Mouse (Mus musculus): ENCODE measurements around the gene 4930402H24Rik.
A peak's percentile ranks its signal among the peaks of the same experiment; 100 is the strongest.

The 4930402H24Rik gene

DNA sequence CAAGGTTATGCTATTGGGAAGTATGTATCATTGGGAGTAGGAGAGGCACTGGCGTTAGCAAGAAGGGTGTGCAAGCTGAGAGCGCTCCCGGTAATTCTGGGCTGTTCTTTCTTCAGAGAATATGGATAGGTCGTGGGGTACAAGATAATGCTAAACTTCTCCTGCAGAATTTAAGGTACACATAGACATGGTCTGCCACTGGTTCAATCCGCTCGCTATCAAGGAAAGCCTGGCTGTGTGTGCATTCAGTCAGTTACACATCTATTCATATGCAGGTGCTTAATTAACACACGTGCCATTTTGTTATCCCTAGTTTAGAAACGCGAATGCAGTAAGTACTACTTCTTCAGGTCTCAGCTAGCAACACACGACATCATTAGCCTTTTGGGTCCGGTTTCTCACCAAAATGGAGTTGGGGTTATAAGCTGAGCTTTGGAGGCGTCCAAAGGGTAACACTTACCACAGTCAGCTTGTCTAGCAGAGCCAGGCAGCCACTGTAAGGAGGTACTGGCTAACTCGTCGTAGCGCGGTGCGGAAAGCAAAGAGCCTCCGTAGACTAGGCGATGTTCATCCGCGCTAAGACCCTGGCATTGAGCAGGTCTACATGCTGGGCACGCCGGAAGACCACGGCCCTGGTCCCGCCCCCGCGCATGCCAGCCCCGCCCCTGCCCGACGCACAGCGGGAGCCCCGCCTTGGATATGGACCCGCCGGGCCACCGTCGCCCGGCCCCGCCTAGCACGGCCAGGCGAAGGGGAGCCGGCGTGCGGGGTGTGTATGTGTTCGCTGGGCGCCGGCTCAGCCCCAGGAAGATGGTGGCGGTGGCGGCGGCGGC, at the start of gene 4930402H24Rik, which contains the start of gene Atrn:
4930402H24Rik (minus strand) TSS at position 656 of the 833 bp plus-strand sequence.
Atrn (plus strand) TSS at position 745 of the 833 bp plus-strand sequence.
- peak; percentile 93 for DNase-seq (ENCODE audit: low spot score)

DNA sequence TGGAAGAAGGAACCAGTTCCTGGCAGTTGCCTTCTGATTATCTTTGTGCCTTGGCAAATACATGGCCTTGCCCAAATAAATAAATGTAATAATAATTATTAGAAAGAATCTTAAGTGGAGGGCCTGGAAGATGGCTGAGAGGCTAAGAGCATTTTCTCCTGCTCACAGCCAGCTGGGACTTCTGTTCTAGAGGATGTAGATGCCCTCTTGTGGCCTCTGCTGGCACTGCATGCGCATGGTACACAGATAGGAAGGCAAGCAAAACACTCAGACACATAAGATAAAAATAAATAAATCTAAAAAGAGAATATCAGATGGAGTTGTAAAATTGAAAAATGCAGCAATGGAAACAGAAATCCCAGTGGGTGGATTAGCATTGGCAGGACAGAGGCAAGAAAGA, 44.3 kb upstream of the 4930402H24Rik start:
- peak; percentile 91 for DNase-seq (ENCODE audit: low spot score)

DNA sequence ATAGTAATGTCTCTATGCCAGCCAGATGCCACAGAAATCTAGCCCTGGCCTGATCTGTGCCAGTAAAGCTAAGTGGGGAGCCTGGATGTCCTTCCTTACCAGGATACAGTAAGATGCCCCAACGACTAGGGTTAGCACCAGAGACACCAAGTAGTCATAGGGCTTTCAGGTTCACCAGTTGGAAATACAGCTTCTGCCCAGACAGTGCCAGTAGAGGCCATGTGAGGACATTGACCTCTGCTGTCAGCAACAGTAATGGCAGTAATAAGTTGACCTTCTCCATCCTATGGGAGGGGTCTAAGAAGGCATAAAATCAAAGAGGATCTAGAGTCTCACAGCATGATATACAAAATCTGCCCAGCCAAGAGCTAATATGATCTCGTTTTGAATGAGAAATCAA, 43.6 kb upstream of the 4930402H24Rik start:
- DNase-seq (ENCODE audit: low spot score): no peak

DNA sequence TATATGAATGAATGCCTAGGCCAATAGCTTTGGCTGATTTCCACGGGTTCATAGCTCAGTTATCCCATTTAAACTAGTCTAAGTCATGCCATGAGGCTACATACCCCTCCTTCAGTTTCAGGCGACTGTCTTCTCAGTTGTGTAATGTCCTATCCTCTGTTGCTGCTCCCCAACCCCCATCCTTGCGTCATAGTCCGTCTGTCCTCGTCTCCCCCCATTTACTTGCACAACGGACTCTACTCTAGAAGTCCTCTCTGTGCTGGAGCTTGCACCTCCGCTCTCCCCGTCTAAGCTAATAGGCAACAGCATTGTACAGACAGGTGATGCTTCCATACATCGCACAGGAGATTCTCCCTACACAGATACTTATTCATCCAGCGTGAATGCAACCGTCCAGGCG, 26.7 kb upstream of the 4930402H24Rik start:
- DNase-seq (ENCODE audit: low spot score): no peak

DNA sequence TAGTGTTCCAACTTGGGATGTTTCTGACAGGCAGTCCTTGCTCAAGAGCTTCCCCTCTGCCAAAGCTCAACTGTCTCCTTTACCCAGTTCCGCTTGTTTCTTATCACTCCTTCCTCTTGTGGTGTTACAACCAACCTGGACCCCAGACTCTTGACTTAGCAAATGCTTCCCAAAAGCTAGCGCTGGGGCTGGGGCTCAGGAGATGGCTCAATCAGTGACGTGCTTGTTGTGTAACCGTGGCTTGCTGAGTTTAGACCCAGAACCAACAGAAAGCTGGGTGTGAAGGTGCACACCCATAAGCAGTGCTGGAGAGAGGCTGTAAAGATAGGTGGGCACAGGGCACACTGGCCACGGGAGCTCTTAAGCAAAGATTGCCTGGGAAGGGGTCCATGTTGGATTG, 23.8 kb upstream of the 4930402H24Rik start:
- no peak for DNase-seq (ENCODE audit: low spot score)

DNA sequence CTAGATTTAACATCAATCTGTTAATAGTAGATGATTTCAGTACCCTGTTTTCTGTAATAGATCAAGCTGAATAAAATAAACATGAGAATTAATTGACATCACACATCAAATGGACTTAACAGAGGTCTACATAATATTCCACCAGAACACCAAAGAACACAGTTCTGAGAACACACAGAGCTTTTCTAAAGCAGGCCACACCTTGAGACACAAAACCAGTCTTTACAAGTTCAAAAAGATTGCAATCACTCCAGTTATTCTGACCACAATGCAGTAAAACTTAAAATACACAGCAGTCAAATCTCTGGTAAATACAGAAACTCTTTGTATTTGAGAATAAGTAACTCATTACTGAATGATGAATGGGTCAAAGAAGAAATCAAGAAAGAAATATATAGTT, 22.3 kb upstream of the 4930402H24Rik start:
- DNase-seq (ENCODE audit: low spot score): no peak

DNA sequence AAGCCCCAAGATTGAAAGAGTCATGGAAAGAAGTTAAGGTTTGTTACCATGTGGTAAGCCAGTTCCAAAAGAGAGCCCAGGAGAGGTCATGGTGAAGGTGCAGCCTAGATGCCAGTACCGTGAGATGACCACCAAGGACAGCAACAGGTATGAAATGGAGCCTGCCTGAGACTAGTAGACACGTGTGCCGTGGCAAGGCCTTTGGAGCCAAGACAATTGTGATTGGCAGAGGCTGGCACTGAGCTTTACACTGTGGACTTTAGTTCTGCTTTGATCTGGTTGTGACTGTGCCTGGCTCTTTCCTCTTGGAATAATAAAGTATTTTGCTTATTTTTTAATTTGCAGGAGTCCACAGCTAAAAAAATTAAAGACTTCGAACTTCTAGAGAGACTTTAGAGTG, 21.8 kb upstream of the 4930402H24Rik start:
- DNase-seq (ENCODE audit: low spot score): no peak

DNA sequence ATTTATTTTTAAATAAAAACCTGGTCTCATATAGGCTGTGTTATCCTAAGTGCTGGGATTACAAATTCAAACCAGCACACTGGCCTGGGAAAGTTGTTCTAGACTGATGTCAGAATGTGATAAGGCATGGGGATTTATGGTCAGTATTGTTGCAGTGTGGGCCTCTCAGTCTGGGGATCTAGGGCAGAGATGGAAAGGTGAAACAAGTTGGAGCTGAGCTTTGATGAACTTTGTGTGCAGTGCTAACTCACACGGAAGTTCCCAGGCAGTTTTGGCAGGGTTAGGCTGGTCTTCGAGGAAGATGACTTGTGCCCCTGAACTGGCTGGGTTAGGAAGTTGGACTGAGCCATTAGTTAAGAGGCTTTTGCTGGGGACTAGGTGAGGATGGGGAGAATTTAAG, 18.7 kb upstream of the 4930402H24Rik start:
- peak; percentile 50 for DNase-seq (ENCODE audit: low spot score)

DNA sequence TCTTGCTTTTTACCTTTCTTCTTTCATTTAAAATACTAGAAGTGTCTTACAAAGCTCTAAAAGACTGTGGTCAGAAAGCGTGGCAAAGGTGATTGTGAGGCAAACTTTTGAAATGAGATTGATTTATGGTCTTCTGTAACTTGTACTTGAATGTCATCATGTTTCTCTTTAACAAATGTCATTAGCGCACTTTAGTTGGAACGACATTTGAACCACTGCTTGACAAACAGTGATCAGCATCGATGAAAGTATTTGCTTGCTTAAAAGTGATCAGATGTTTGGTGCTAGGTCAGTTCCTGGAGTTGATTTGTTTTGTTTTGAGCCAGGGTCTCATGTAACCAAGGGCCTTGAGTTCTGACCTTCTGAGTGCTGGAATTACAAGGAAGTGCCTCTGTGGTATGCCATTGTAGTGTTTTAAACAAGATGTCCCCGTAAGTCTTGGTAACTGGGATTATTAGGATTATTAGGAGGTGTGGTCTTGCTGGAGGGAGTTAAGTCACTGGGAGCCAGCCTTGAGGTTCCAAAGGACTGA, 12.9 kb upstream of the 4930402H24Rik start:
- DNase-seq (ENCODE audit: low spot score): no peak

DNA sequence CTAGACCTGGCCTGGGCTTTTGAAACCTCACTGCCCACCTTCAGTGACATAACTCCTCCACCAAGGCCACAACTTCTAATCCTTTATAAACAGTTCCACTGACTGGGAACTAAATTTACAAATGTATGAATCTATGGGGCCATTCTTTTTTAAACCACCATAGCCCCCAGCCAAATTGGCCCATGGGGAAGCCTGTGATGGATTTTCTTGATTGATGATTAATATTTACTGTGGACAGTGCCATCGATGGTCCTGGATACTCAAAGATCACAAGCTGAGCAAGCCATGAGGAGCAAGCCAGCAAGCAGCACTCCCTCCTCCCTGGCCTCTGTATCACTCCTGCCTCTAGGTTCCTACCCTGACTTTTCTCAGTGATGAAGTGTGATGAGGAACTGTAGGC, 11.5 kb upstream of the 4930402H24Rik start:
- no peak for DNase-seq (ENCODE audit: low spot score)

DNA sequence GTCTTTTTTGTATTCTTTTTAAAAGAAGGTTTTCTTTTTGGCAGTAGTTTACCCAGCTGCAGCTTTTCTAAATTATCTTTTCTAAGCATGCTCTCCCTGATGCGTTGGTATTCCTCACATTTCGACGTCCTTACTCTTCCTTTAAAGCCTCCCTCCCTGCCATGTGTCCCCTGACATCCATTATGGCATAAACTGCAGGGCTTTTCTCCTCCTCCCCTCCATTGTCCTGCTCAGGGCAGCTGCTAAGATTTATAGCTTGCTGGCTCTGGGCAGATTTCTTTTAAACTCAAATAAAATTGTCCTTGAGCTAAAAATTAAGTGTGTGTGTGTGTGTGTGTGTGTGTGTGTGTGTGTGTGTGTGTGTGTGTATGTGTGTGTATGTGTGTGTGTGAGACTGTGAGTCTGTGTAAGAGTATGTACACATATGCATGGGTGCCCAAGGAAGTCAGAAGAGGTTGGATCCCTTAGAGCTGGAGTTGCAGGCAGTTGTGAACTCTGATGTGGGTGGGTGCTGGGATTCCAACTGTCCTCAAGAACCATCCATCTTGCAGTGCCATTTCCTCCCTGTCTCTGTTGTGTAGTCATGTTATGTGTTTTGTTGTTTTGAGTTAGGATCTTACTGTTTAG, 10.4 kb upstream of the 4930402H24Rik start:
- DNase-seq (ENCODE audit: low spot score): no peak

DNA sequence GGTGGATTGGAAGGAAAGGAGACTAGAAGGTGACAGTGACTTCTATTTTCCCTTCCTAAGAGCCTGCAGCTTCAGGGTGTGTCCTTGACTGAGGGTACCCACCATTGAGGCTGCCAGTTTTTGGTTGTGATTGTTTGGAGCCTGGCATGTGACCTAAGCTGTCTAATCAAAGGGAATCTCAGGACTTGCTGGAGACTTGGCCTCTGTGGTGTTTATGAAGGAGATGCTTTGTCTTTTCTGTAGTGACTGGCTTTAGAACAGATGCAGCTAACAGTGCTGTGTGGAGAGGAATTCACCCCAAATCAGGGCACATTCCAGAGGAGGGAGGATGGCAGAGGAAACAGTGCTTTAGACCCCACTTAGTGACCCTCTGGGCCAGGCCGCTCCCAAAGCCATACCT, 8.7 kb upstream of the 4930402H24Rik start:
- no peak for DNase-seq (ENCODE audit: low spot score)

DNA sequence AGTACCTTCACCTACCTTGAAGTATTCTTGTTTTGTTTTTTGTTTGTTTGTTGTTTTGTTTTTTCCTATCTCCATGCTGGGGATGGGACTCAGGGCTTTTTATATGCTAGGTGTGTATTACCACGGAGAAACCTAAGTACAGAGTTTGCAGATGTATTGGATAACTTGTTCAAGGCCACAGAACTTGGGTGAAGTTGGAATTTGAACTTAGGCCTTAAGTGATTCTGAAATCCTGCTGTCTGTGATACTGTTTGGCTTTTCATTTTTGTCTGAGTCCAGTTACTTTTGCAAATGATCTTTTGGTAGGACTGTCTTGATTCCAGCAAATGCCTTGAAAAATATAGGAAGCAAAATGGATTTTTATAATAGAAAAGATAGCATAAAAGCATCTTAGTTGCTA, 5.5 kb upstream of the 4930402H24Rik start:
- DNase-seq (ENCODE audit: low spot score): no peak

DNA sequence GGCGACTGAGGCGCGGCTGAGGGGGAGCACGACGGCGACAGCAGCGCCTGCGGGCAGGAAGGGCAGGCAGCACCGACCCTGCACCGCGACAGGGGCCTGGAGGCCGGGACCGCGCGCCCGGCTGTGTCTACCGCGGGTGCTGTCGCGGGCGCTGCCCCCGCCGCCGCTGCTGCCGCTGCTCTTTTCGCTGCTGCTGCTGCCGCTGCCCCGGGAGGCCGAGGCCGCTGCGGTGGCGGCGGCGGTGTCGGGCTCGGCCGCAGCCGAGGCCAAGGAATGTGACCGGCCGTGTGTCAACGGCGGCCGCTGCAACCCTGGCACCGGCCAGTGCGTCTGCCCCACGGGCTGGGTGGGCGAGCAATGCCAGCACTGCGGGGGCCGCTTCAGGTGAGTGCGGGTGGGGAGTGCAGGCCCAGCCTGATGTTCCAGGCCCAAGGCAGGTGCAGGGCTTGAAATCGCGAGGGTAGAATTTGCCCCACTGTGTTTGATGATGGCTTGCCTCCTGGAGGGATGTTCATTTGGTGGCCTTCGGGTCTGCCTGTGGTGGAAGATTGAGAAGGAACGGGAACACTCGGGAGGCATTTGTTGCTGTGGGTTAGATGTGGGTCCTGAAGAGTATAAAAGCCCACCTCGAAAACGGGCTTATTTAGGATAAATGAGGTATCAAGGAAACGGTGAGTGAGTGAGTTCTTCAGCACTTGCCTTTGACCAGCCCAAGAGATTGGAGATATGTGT, 544 bp upstream of the 4930402H24Rik start:
- no peak for DNase-seq (ENCODE audit: low spot score)

DNA sequence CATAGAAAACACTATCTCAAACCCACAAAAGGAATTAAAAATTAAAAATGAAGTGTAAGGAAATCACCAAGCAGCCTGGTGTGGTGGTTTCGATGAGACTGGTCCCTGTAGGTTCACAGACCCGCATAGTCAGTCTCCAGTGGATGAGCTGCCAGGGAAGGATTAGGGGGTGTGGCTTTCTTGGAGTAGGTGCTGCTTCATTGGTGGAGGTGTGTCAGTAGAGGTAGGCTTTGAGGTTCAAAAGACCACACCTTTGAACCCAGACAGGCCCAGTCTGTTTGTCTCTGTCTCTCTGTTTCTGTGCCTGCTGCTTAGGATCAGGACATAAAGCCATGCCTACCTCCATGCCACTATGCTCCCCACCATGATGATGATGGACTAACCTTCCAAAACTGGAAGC, 7.4 kb downstream of the 4930402H24Rik start:
- no peak for DNase-seq (ENCODE audit: low spot score)

DNA sequence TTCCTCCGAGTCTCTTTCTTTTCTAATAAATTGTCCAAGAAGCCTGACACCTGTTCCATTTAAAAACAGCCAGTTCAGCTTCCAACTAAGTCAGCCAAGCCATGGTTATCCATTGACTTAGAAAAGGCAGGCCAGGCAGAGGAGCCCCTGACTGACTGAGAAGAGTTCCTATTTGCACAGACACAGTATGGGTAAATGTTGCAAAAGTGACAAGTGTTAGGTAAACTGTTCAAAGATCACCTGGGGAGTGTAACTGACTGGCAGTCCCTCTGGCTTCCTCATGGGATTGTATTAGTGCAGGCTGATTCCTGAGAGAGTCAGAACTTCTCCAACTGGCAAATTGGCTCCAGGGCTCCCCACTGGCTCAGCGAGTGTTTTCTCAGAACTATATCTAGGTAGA, 8.3 kb downstream of the 4930402H24Rik start:
- DNase-seq (ENCODE audit: low spot score): no peak

DNA sequence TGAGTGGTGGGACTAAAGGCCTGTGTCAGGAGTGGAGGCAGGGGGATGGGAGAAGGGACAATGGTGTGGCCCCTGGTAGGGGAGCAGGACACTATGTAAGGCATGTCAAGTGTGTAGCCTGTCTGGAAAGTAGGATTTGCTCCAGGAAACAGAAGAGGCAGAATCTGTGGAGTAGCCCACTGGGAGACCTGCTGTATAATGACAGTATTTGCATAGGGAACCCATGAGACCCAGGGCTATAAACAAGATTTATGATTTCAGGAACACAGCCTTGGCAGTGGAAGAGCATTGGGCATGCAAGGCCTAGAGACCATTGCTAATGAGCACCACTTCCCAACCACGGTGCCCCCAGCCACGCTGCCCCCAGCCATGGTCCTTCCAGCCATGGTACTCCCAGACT, 9.3 kb downstream of the 4930402H24Rik start:
- no peak for DNase-seq (ENCODE audit: low spot score)

DNA sequence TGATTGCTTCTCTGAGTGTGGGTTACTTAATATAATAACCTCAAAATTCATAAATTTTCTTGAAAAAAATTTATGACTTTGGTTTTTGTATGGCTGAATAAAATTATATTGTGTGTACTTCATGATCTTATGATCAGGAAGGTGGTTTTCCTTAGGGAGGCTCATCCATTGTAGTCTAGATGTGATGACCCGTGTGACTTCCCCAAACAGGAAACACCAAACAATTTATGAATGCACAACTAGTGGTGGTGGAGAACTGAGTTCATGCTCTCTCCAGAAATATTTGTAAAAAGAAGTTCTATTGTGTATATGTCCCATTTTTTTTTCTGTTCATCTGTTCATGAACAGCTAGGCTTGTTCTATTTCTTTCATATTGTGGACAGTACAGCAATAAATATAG, 18.8 kb downstream of the 4930402H24Rik start:
- no peak for DNase-seq (ENCODE audit: low spot score)

DNA sequence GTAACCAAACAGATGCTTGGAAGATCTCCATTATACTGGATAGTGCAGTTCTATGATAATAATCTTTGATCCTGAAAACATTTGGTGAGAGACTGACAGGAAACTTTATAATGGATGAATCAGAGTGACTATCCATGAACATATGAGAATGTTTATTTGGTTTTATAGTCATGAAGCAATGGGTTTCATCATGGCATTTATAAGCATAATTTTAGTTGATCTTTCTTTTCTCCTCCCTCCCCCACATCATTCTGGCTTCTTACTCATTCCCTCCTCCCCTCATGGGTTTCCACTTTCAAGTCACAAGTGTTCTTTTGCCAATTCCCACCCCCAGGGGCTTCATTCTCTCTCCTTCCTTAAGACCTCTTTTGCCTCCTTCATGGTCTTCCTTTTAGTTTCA, 19.2 kb downstream of the 4930402H24Rik start:
- DNase-seq (ENCODE audit: low spot score): no peak

DNA sequence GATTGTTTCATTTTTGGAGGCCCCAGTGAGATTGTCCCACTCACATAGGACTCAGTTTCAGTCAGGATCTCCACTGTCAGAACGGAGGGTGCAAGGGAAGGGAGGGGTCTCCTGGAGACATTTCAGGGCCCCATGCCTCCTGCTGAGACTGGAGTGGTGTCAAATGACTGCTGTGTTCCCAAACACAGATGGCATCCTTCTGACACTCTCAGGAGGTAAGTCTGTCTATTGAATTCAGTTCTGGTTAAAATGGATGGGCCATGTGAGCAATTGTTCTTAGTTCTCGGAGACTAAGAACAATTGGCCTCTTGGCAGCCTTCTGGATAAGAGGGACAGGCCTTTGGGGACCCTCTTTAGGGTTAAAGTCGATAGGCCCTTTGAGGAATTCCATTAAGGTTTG, 28.8 kb downstream of the 4930402H24Rik start:
- DNase-seq (ENCODE audit: low spot score): no peak

DNA sequence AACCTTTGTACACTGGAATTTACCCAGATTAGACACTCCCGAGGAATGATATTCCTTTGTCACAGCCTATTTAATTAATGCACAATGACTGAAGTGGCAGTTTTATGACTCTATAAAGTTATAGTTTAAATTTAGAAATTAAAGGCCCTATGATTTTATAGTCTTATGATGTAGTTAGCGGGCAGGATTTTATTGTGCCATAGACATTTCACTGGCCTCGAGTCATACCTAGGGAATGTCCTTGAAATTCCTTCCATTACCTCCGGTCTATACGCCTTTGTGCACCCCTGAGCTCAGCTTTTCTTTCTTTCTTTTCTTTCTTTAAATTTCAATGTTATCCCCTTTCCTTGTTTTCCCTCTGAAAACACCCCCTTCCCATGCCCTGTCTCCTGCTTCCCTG, 35.3 kb downstream of the 4930402H24Rik start:
- DNase-seq (ENCODE audit: low spot score): no peak

DNA sequence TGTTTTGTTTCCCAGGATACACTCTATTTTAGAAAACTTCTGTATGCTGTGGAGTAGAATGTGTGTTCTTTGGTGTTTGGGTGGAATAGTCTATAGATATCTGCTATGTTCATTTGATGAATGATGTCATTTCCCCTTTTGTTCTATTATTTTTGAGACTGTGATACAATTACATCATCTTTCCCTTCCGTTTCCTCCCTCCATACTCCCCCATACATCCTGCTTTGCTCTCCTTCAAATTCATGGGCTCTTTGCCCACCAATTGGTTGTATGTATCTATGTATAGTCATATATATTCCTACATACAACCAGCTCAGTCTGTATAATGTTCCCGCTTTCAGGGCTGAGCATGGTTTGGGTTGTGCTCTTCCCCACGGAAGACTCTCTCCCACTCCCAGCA, 44.1 kb downstream of the 4930402H24Rik start:
- DNase-seq (ENCODE audit: low spot score): no peak

DNA sequence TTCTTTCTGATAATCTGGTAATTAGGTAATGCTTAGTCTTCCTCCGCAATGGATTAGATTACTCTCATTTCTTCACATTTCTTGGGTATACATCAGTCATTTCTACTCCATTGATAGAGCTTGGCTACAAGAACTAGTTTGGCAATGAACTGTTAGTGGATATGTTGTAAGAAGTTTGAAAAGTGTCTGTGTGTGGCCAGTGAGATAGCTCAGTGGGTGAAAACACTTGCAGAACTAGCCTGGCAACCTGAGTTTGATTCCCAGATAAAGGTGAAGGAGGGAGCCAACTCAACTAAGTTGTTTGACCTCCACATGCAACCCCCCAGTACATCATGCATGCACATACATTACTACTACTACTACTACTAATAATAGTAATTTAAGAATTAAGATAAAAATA, 53.2 kb downstream of the 4930402H24Rik start:
- peak; percentile 51 for DNase-seq (ENCODE audit: low spot score)

Data from urinary bladder, postnatal 14 days (tissue).